Mouse (Mus musculus) hindbrain, embryonic 11.5 days (tissue): ENCODE results near the gene Klf11. TPM values are rescaled to one million over a fixed set of nuclear protein-coding genes. Genes with fewer than 3 reads are reported as not detected.

ENCODE experiments used
- ATAC-seq: fragments of 200-750 bp; cut with Nextera tagmentation; 2 replicates; pipeline ENCODE4 v1.8.0; 2017; ENCODE audit warnings: mild to moderate bottlenecking, moderate TSS enrichment, moderate library complexity; ENCODE audit not compliant: low FRiP score
- DNase-seq: peaks from one replicate; pipeline ENCODE4 v3.0.0-alpha.2; 2015; ENCODE audit warnings: low spot score
- H3K27ac ChIP-seq: fragments of 300-500 bp; sonication (generic); 2 replicates; pipeline ENCODE4 v1.5.1; 2014; ENCODE audit warnings: mild to moderate bottlenecking, low read depth, low read length
- H3K27me3 ChIP-seq: fragments of 300-500 bp; sonication (generic); 2 replicates; pipeline ENCODE4 v1.6.1; 2014; ENCODE audit warnings: mild to moderate bottlenecking, low read length, moderate library complexity, mixed read lengths; ENCODE audit not compliant: control insufficient read depth, insufficient read depth
- H3K36me3 ChIP-seq: fragments of 300-500 bp; sonication (generic); 2 replicates; pipeline ENCODE4 v1.6.1; 2014; ENCODE audit warnings: mild to moderate bottlenecking, low read length, moderate library complexity, mixed read lengths; ENCODE audit not compliant: control insufficient read depth, insufficient read depth
- H3K4me1 ChIP-seq: fragments of 300-500 bp; sonication (generic); replicated peaks from 2 replicates; pipeline ENCODE4 v1.6.1; 2014; ENCODE audit warnings: low read length, mixed read lengths; ENCODE audit not compliant: control insufficient read depth, insufficient read depth
- H3K4me2 ChIP-seq: fragments of 300-500 bp; sonication (generic); replicated peaks from 2 replicates; pipeline ENCODE4 v1.6.1; 2014; ENCODE audit warnings: mild to moderate bottlenecking, low read depth, low read length
- H3K4me3 ChIP-seq: fragments of 300-500 bp; sonication (generic); 2 replicates; pipeline ENCODE4 v1.5.1; 2014; ENCODE audit warnings: low read depth, low read length
- H3K9ac ChIP-seq: fragments of 300-500 bp; sonication (generic); 2 replicates; pipeline ENCODE4 v1.6.1; 2014; ENCODE audit warnings: low read depth, low read length
- H3K9me3 ChIP-seq: fragments of 300-500 bp; sonication (generic); 2 replicates; pipeline ENCODE4 v1.6.1; 2016; ENCODE audit warnings: low read length; ENCODE audit not compliant: control insufficient read depth
- WGBS: fragments of 180-500 bp; shearing (Covaris S2); extraction: QIAGEN DNeasy Blood & Tissue Kit; methylation state at CpG from one replicate; pipeline ENCODE4 v1.1.7; 2014; 5-methylcytosine and 5-hydroxymethylcytosine counted together
- polyA plus RNA-seq: library from polyadenylated mRNA; unstranded; fragments of >200 nt; fragmentation: Nextera tagmentation; extraction: Ambion mirVana; gene quantifications from 2 replicates; pipeline ENCODE4 v1.2.1, GENCODE M21; 2014

Klf11 gene
- polyA plus RNA-seq = 12.5 and 14.3 TPM in 2 replicates

DNA sequence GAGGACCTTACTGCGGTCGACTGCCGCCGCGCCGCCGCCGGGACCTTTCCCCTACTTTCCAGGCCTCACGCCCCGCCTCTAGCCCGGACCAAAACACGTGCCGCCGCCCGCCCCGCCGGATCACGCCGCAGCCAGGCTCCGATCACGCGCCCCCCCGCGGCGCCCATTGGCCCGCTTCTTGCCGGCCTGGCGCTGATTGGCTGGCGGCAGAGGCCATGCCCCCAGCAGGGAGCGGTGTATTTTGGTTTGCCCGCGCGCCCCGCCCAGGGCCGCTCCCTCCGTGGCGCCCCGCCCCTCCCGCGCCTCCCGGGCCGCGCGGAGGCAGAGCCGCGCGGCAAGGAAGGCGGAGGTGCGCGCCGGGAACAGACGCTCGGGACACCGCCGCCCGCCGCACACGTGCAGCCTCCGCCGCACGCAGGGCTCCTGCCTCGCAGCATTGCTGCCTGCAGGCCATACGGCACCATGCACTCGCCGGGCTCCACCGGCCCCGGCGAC is at the start of gene Klf11:
Gene Klf11, plus strand, starts transcription at position 212 of the 495 bp plus-strand sequence.
- Histone ChIP-seq H3K4me1 (peaks cover 7% of the 10 kb centered on the region), H3K4me2 (peak within 1 kb of the TSS; percentile 67), H3K27ac (peak within 1 kb of the TSS; percentile 89), H3K4me3 (peak within 1 kb of the TSS; percentile 94), H3K9ac (peak within 1 kb of the TSS; percentile 91), H3K9me3 (no peaks in the 10 kb centered on the region), H3K36me3 (peaks cover 5% of the 10 kb centered on the region; the same call in 1 of the 2 replicates), H3K27me3 (no peaks in the 10 kb centered on the region)
- 0% methylated on average over 36 of the region's 68 CpGs for WGBS
- peak; percentile 94 for ATAC-seq
- DNase-seq = peak; percentile 99

DNA sequence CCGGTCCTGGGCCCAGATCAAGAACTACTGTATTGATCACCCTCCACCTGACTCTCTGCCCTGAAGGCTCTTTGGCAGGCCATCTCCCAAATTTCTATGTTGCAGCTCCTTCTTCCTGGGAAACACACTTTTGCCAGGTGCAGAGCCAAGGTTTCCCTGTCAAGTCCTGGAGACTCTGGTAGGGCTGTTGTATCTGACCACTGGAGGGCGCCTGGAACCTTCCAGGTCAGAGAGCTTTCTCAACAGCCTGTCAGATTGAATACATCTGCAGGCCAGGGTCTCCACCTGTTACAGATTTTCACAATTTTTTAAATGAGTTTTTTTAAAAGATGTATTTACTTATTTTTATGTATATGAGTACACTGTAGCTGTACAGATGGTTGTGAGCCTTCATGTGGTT is 47.8 kb upstream of the Klf11 start:
- H3K4me3 ChIP-seq = no peak overlapping the region
- DNase-seq (peak; percentile 82), ATAC-seq (peak; percentile 31; the same call in 1 of the 2 replicates)
- 41% methylated on average over 2 of the region's 2 CpGs for WGBS
- H3K9me3 ChIP-seq = no peaks in the 10 kb centered on the region
- H3K4me1 ChIP-seq = no peaks in the 10 kb centered on the region
- H3K36me3 ChIP-seq = no peaks in the 10 kb centered on the region
- no peak overlapping the region for H3K4me2 ChIP-seq
- H3K9ac ChIP-seq = no peak overlapping the region
- H3K27ac ChIP-seq = no peak overlapping the region
- no peaks in the 10 kb centered on the region for H3K27me3 ChIP-seq

DNA sequence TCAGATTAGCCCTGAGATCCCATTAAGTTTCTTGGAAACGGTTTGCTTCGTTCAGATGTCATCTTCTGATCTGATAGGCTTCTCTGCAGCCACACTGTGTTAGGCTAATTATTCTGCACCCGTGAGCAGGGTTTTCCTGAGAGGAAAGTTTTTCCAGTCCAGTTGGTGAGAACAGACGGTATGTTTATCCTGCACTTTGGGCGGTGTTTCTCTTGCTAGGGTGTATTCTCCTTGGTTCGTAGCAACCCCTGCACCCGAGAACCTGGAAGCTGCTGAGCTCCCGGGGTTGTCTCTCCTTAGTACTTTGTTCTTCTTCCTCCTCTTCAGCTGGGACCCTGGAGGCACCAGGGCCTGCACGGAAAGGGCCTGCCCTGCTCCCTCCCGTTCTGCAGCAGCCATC is 44.9 kb upstream of the Klf11 start:
- 66% methylated on average over 10 of the region's 10 CpGs for WGBS

DNA sequence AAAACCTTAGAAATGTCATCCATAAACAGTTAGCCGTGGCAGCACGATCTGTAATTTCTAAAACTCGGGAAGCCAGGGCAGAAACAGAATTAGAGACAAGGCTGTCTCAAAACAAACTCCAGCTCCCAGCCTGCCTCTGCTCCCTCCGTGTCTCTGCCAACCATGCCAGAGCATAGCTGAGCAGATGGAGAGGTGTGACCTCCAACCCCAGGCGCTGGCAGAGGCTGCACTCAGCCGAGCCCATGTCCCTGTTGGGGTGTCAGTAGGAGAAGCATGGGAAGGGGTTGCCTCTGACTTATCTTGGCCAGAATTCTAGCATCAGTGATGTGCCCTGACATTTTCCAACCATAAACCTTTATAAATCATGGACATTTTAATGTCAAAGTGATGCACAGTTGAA is 38.5 kb upstream of the Klf11 start:
- ATAC-seq (no peak), DNase-seq (no peak)
- H3K4me1 ChIP-seq = no peaks in the 10 kb centered on the region
- no peaks in the 10 kb centered on the region for H3K27me3 ChIP-seq
- no peak overlapping the region for H3K4me3 ChIP-seq
- no peak overlapping the region for H3K4me2 ChIP-seq
- 83% methylated on average over 6 of the region's 6 CpGs for WGBS
- no peak overlapping the region for H3K9ac ChIP-seq
- no peak overlapping the region for H3K27ac ChIP-seq
- H3K9me3 ChIP-seq = no peaks in the 10 kb centered on the region
- no peaks in the 10 kb centered on the region for H3K36me3 ChIP-seq

More for the DNA sequence above, 44.9 kb upstream of the Klf11 start:
- Histone ChIP-seq H3K36me3 (no peaks in the 10 kb centered on the region), H3K9ac (no peak overlapping the region), H3K4me1 (no peaks in the 10 kb centered on the region), H3K9me3 (no peaks in the 10 kb centered on the region), H3K4me2 (no peak overlapping the region), H3K27ac (no peak overlapping the region), H3K4me3 (no peak overlapping the region), H3K27me3 (no peaks in the 10 kb centered on the region)
- no peak for DNase-seq
- no peak for ATAC-seq

DNA sequence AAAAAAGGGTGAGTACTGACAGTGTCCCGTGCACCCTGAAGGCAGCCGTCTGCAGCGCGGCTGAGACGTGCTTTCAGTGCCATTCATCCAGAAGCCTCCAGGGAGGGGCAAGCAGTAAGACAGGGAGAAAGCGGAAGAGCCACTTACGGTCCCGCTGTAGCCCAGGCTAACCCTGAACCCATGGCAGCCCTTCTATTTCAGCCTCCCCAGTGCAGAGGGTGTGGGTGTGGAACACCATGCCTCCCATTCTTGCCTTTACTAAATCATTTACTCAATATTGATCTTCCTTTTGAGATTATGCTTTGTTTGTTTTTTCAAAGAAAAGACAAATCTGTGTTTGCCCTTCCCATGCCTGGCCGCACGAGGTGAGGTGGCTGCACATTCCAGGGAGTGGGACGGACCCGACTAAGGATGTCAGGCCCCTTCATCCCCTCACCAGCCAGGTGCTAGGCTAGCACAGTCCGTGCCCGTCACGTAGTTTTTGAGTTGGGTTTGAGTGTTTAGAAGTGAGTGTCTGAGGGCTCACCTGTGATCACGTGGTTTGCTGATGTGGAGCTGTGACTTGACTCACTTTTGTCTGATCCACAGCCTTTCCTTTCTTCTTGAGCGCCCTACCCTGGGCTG is 36.5 kb upstream of the Klf11 start:
- ATAC-seq = no peak
- no peak overlapping the region for H3K4me2 ChIP-seq
- no peak overlapping the region for H3K9ac ChIP-seq
- H3K36me3 ChIP-seq = no peaks in the 10 kb centered on the region
- 85% methylated on average over 17 of the region's 17 CpGs for WGBS
- no peak overlapping the region for H3K4me3 ChIP-seq
- H3K4me1 ChIP-seq = no peaks in the 10 kb centered on the region
- no peak for DNase-seq
- H3K27ac ChIP-seq = no peak overlapping the region
- no peaks in the 10 kb centered on the region for H3K9me3 ChIP-seq
- H3K27me3 ChIP-seq = no peaks in the 10 kb centered on the region

DNA sequence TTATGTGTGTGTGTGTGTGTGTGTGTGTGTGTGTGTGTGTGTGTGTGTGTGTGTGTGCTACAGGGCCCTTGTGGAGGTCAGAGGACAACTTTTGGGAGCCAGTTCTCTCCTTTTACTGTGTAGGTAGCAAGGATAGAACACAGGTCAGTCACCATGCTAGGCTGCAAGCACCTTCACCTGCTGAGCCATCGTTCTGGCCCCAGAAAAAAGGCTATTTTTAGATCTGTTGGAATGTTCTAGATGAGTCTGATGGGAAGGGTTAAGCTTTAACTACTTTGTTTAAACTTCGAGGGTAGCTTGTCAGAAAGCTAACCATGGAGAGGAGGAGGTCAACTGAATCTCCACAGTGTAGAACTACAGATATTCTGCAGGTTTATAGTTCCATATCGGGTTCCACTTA is 35.9 kb upstream of the Klf11 start:
- H3K9ac ChIP-seq = no peak overlapping the region
- no peaks in the 10 kb centered on the region for H3K9me3 ChIP-seq
- no peaks in the 10 kb centered on the region for H3K36me3 ChIP-seq
- no peak overlapping the region for H3K4me3 ChIP-seq
- DNase-seq (no peak), ATAC-seq (no peak)
- no peaks in the 10 kb centered on the region for H3K27me3 ChIP-seq
- WGBS = 91% methylated on average over 3 of the region's 3 CpGs
- no peak overlapping the region for H3K4me2 ChIP-seq
- H3K27ac ChIP-seq = no peak overlapping the region
- H3K4me1 ChIP-seq = no peaks in the 10 kb centered on the region

DNA sequence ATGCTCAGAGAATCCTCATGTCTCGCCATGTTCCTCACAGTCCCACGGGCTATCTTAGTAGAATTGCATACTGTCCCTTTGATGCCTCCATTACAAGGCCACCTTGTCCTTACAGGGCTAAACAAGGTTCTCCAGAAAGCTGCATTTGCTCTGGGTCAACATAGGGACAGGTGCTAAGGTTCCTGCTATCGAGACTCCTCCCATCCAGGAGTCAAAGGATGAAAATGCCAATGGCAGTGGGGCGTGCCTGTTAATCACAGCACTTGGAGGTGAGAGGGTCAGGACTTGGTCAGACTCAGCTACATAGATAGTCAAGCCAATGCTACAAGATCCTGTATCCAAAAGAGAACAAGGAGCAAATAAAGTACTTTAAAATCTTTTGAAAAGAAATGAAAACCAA is 31.6 kb upstream of the Klf11 start:
- no peak overlapping the region for H3K4me2 ChIP-seq
- H3K4me1 ChIP-seq = no peaks in the 10 kb centered on the region; the same call in none of the 2 replicates
- H3K36me3 ChIP-seq = no peaks in the 10 kb centered on the region
- H3K9me3 ChIP-seq = no peaks in the 10 kb centered on the region
- WGBS = 85% methylated on average over 4 of the region's 4 CpGs
- no peak overlapping the region for H3K4me3 ChIP-seq
- no peak overlapping the region for H3K27ac ChIP-seq
- DNase-seq (no peak), ATAC-seq (no peak)
- H3K27me3 ChIP-seq = no peaks in the 10 kb centered on the region
- H3K9ac ChIP-seq = no peak overlapping the region

DNA sequence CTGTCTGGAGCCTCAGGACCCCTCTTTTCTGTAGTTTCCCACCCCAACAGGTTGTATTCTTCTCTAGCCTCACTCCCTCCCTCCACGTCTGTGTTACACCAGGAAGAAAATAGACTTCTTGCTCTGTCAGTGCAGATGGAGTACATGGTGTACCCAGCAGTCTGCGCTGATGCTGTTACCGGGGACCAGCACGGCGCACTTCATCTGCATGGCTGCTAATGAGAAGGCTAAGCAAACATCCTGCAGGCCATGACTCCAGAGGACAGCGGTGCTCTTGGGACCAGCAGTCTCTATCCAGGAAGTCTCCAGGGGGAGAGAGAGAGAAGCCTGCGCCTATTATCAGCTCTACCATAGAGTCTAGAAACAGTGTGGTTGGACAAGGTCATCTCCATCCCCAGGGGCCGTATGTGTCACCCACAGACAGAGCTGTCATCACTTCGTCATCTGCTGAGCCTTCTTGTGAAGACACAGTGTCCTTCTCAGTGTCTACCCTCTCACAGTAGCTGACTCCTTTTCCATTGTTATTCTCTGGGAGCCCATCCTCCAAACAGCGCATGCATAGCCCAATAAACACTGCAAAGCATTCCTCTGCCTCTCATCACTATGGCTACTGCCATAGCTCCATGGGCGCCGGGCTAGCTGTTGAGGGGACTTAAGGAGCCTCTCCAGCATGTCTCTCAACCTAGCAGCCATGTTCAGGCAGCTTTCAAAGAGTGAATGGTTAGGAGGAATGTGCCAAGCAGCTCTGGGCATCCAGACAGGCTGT is 27.4 kb upstream of the Klf11 start:
- DNase-seq (peak; percentile 48), ATAC-seq (peak; percentile 76)
- Histone ChIP-seq H3K4me3 (no peak overlapping the region), H3K27ac (no peak overlapping the region), H3K36me3 (no peaks in the 10 kb centered on the region), H3K9me3 (no peaks in the 10 kb centered on the region), H3K27me3 (no peaks in the 10 kb centered on the region), H3K4me2 (no peak overlapping the region), H3K9ac (no peak overlapping the region), H3K4me1 (no peaks in the 10 kb centered on the region; the same call in none of the 2 replicates)
- WGBS = 56% methylated on average over 12 of the region's 12 CpGs
